Mouse (Mus musculus) spleen, adult 12 weeks (tissue): ENCODE measurements around the gene Sytl2.

ENCODE experiments used
- DNase-seq: peaks from one replicate; pipeline ENCODE4 v3.0.0; 2022; ENCODE audit warnings: low spot score

Gene Sytl2

GRCm38 (mm10) chr7:90370071-90370851 lies 68.2 kb downstream of the Sytl2 start:
- no peak for DNase-seq

GRCm38 (mm10) chr7:90372804-90373203 lies 70.8 kb downstream of the Sytl2 start:
- no peak for DNase-seq

- DNase-seq = no peak
These were observed 82.4 kb downstream of the Sytl2 start for GRCm38 (mm10) chr7:90384411-90384810.

- no peak for DNase-seq
These were observed 84.9 kb downstream of the Sytl2 start for GRCm38 (mm10) chr7:90386885-90387459.

- DNase-seq = no peak
These were observed 87.7 kb downstream of the Sytl2 start for GRCm38 (mm10) chr7:90389765-90390164.

- DNase-seq = no peak
These were observed 93.0 kb downstream of the Sytl2 start for GRCm38 (mm10) chr7:90395073-90395472.

GRCm38 (mm10) chr7:90395928-90396327 lies 93.9 kb downstream of the Sytl2 start:
- DNase-seq = no peak

GRCm38 (mm10) chr7:90409934-90410333 lies 107.9 kb downstream of the Sytl2 start:
- DNase-seq = peak; percentile 11

- DNase-seq = no peak
These were observed 124.3 kb downstream of the Sytl2 start, which contains the start of gene Ccdc89 for GRCm38 (mm10) chr7:90426020-90427001. Gene Ccdc89 (plus strand): TSS chr7:90426577.

- no peak for DNase-seq
These were observed 125.0 kb downstream of the Sytl2 start for GRCm38 (mm10) chr7:90427006-90427405.

- DNase-seq = no peak
These were observed 130.2 kb downstream of the Sytl2 start for GRCm38 (mm10) chr7:90432221-90432620.

- no peak for DNase-seq
These were observed 138.0 kb downstream of the Sytl2 start for GRCm38 (mm10) chr7:90440044-90440443.

- no peak for DNase-seq
These were observed 140.0 kb downstream of the Sytl2 start for GRCm38 (mm10) chr7:90442070-90442469.

GRCm38 (mm10) chr7:90442518-90443080 lies 140.5 kb downstream of the Sytl2 start, which contains the start of gene Crebzf:
Gene Crebzf (plus strand): TSS chr7:90442729.
- DNase-seq = peak; percentile 91

- peak; percentile 69 for DNase-seq
These were observed 141.3 kb downstream of the Sytl2 start for GRCm38 (mm10) chr7:90443101-90444091.

- DNase-seq = peak; percentile 7
These were observed 142.2 kb downstream of the Sytl2 start for GRCm38 (mm10) chr7:90444206-90444605.

- no peak for DNase-seq
These were observed 154.2 kb downstream of the Sytl2 start for GRCm38 (mm10) chr7:90456149-90456844.

- DNase-seq = peak; percentile 54
These were observed 154.9 kb downstream of the Sytl2 start, which contains the start of gene Tmem126a for GRCm38 (mm10) chr7:90456845-90457468. Gene Tmem126a (minus strand): TSS chr7:90457229.

- DNase-seq = no peak
These were observed 155.5 kb downstream of the Sytl2 start for GRCm38 (mm10) chr7:90457517-90457916.
